Mouse (Mus musculus): ENCODE results near the gene Csnk1g1. TPM values are rescaled to one million over a fixed set of nuclear protein-coding genes. Genes with fewer than 3 reads are reported as not detected.

Gene Csnk1g1
- polyA plus RNA-seq, 1 experiment from 2014 or later, result 12.1 TPM

DNA sequence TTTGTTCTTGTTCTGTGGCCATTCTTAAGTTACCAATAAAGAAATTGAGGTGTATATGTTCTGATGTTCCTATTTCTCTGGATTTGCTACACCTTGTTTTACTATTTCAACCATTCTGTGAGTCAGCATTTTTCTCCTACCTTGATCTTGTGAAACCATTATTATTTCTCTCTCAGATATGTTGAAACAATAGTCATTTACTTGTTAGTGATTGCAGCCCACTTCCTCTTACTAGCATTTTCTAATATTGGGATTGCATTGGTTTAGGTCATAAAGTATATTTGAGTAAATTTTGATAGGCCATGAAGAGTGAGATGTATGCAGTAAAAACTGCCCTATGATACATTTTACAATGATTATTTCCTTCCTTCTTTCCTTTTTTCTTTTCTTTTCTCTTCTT, 19.7 kb downstream of the Csnk1g1 start:
- Histone ChIP-seq H3K27me3 (replicated peaks) (no peaks in the 10 kb centered on the region), H3K27ac (no peak overlapping the region), H3K9ac (no peak overlapping the region), H3K4me1 (replicated peaks) (no peaks in the 10 kb centered on the region), H3K36me3 (no peaks in the 10 kb centered on the region), H3K4me2 (replicated peaks) (no peak overlapping the region), H3K9me3 (no peaks in the 10 kb centered on the region), H3K4me3 (replicated peaks) (no peak overlapping the region)
- no peak for ATAC-seq

- Histone ChIP-seq H3K4me1 (replicated peaks) (no peaks in the 10 kb centered on the region), H3K9me3 (no peaks in the 10 kb centered on the region), H3K9ac (no peak overlapping the region), H3K4me2 (replicated peaks) (no peak overlapping the region), H3K27ac (no peak overlapping the region), H3K4me3 (replicated peaks) (no peak overlapping the region), H3K27me3 (replicated peaks) (no peaks in the 10 kb centered on the region), H3K36me3 (no peaks in the 10 kb centered on the region)
- no peak for ATAC-seq
Observed at GRCm38 (mm10) chr9:65929826-65930225, 21.1 kb downstream of the Csnk1g1 start.

DNA sequence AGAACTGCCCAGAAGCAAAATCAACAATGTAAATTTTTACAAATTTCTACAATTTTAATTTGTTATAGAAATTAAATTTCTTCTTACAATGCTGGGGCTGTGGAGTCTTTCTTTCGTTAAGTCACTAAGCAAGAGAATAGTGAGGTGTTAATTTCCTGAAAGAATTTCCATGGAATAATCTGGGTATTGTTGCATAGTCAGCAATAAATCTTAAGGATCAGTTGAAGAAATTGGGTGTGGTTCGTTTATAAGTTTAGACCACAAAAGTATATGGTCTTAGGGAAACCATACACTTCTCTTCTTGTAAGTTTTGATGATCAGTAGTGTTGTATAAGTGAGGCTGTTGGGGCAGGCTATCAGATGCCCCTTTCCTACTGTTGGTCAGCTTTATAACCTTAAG, 28.8 kb downstream of the Csnk1g1 start:
- H3K9ac ChIP-seq, result no peak overlapping the region
- no peak overlapping the region for H3K4me3 ChIP-seq (replicated peaks)
- H3K4me1 ChIP-seq (replicated peaks), result no peaks in the 10 kb centered on the region
- no peak overlapping the region for H3K27ac ChIP-seq
- 88% methylated on average over 2 of the region's 2 CpGs for WGBS
- H3K9me3 ChIP-seq, result no peaks in the 10 kb centered on the region
- no peaks in the 10 kb centered on the region for H3K36me3 ChIP-seq
- no peaks in the 10 kb centered on the region for H3K27me3 ChIP-seq (replicated peaks)
- no peak overlapping the region for H3K4me2 ChIP-seq (replicated peaks)
- ATAC-seq, result no peak

DNA sequence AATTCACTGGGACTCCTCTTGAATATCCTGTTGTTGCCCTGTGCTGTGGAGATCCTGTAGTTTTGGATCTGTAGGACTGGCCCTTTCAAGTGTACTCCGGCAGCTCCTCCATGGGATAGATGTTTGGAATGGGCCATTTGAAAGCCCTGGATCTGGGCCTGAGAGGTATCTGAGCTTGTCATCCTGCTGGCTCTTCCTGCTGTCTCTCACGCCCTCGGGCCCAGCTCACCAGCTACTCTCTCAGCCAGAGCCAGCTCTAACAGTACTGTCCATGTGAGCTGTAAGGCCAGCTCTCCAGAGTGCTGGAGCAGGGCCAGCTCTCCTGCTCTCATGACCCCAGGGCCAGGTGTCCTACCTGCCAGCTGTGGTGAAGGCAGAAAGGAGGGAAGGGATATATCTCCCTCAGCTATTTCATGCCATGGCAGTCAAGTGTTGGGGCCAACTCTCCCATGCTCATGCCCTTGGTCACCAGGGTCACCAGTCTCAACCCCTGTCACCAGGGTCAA, 42.4 kb downstream of the Csnk1g1 start:
- no peaks in the 10 kb centered on the region for H3K27me3 ChIP-seq (replicated peaks)
- H3K4me1 ChIP-seq (replicated peaks), result no peaks in the 10 kb centered on the region
- no peak overlapping the region for H3K27ac ChIP-seq
- 96% methylated on average over 3 of the region's 3 CpGs for WGBS
- H3K36me3 ChIP-seq, result no peaks in the 10 kb centered on the region
- no peak overlapping the region for H3K9ac ChIP-seq
- no peaks in the 10 kb centered on the region for H3K9me3 ChIP-seq
- H3K4me2 ChIP-seq (replicated peaks), result no peak overlapping the region
- ATAC-seq, result no peak
- H3K4me3 ChIP-seq (replicated peaks), result no peak overlapping the region

DNA sequence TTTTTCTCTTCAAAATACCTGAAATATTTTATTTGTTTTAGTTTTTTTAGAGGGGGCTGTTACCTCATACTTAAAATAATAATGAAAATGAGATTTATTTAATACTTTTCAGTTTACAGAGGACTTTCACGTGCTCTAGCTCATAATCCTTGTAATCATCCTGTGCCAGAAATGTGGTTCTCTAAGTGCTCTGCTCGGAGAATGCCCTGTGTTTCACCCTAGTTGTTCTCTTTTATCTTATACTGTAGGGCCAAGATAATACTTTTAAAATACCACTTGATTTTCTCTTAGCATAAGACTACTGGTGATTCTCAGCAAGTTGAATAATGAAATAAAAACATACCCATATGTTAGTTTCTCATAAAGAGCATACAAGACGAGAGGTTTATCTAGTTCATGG, 61.3 kb downstream of the Csnk1g1 start:
- no peak for ATAC-seq
- no peak overlapping the region for H3K27ac ChIP-seq
- H3K9me3 ChIP-seq, result no peaks in the 10 kb centered on the region
- no peak overlapping the region for H3K9ac ChIP-seq
- 75% methylated on average over 3 of the region's 3 CpGs for WGBS
- no peak overlapping the region for H3K4me3 ChIP-seq (replicated peaks)
- H3K4me1 ChIP-seq (replicated peaks), result no peaks in the 10 kb centered on the region
- no peaks in the 10 kb centered on the region for H3K27me3 ChIP-seq (replicated peaks)
- no peak overlapping the region for H3K4me2 ChIP-seq (replicated peaks)
- no peaks in the 10 kb centered on the region for H3K36me3 ChIP-seq

- Histone ChIP-seq H3K4me1 (replicated peaks) (no peaks in the 10 kb centered on the region), H3K4me2 (replicated peaks) (no peak overlapping the region), H3K27ac (no peak overlapping the region), H3K9ac (no peak overlapping the region), H3K36me3 (no peaks in the 10 kb centered on the region), H3K27me3 (replicated peaks) (no peaks in the 10 kb centered on the region), H3K4me3 (replicated peaks) (no peak overlapping the region), H3K9me3 (no peaks in the 10 kb centered on the region)
- 57% methylated on average over 2 of the region's 2 CpGs for WGBS
- ATAC-seq, result no peak
Observed at GRCm38 (mm10) chr9:65973206-65973605, 64.5 kb downstream of the Csnk1g1 start.

DNA sequence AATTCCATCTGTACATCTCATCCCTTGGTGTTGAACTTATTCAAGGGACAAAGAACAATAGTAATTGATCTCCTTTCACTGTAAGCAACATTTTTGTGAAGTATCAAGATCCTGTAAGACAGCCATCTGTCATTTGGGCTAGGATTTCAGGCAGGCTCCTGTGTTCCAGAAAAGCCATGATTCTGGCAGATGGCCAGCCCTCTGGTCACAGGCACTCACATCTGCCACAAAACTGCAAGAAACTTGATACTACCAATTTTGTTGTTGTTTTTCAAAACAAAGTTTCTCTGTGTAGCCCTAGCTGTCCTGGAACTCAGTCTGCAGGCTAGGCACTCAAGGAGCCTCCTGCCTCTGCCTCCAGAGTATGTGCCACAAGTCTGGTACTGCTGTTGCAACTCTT, 67.2 kb downstream of the Csnk1g1 start:
- no peaks in the 10 kb centered on the region for H3K9me3 ChIP-seq
- no peaks in the 10 kb centered on the region for H3K4me1 ChIP-seq (replicated peaks)
- no peak overlapping the region for H3K9ac ChIP-seq
- H3K27me3 ChIP-seq (replicated peaks), result no peaks in the 10 kb centered on the region
- no peak overlapping the region for H3K4me3 ChIP-seq (replicated peaks)
- H3K36me3 ChIP-seq, result no peaks in the 10 kb centered on the region
- no peak for ATAC-seq
- no peak overlapping the region for H3K4me2 ChIP-seq (replicated peaks)
- no peak overlapping the region for H3K27ac ChIP-seq

GRCm38 (mm10) chr9:65982841-65983240, 74.1 kb downstream of the Csnk1g1 start:
- H3K4me1 ChIP-seq (replicated peaks), result no peaks in the 10 kb centered on the region
- no peaks in the 10 kb centered on the region for H3K27me3 ChIP-seq (replicated peaks)
- H3K27ac ChIP-seq, result no peak overlapping the region
- H3K9ac ChIP-seq, result no peak overlapping the region
- H3K9me3 ChIP-seq, result no peaks in the 10 kb centered on the region
- no peak overlapping the region for H3K4me3 ChIP-seq (replicated peaks)
- no peaks in the 10 kb centered on the region for H3K36me3 ChIP-seq
- no peak overlapping the region for H3K4me2 ChIP-seq (replicated peaks)
- WGBS, result 97% methylated on average over 1 of the region's 1 CpGs
- no peak for ATAC-seq

DNA sequence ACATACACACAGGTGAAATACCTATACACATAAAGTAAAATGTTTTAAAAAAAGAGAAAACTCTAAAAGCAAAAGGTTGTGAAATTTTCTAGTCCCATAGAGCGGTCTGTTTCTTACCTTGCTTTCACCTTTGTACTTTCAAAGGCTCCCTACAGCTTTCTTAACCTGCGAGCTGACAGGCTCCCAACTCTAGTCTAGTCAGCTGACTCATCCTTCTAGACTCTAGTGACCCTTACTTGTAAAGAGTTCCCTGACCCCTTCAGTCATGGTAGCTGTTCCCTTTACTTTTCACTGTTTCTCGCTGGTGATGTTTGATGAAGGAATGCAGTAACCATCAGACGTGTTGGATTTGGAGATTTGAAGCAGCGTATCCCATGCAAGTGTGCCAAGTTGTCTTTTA, 78.3 kb downstream of the Csnk1g1 start:
- no peaks in the 10 kb centered on the region for H3K9me3 ChIP-seq
- H3K4me1 ChIP-seq (replicated peaks), result no peaks in the 10 kb centered on the region
- H3K4me3 ChIP-seq (replicated peaks), result no peak overlapping the region

DNA sequence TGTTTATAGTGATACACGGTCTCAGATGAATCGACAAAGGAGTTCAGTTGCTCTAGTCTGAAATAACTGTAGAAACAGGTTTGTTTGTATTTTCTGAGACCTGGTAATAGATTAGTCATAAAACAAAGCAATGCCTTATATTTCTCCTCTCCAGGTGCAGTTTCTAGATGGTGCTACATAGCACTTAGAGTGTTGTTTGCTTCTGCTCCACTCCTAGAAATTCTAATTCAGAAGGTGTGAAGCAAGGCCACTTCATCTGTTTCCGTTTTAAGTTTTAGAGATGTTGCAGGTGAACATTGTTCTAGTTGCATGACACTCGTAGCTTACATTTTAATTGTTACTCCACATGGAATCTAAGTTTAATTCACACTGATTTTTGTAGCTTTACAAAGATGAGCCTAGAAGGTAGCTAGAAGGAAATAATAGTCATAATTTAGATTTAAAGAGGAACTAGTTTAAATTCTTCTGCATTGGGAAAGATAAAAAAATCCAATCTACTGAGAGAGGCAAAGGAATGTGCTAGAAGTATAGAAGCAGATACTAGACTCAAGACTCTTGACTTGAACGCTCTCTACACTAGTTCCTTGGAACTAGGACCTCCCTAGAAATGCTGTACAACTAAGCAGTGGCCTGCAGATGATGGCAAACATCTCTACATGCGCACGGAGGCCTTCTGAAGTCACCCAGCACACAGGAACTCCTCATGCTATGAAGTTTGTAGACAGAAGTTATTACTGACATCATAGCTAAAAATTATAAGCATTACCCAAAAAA, 87.1 kb downstream of the Csnk1g1 start:
- 89% methylated on average over 7 of the region's 7 CpGs for WGBS

More for the DNA sequence above, 78.3 kb downstream of the Csnk1g1 start:
- Histone ChIP-seq H3K36me3 (no peaks in the 10 kb centered on the region), H3K4me2 (replicated peaks) (no peak overlapping the region), H3K27me3 (replicated peaks) (no peaks in the 10 kb centered on the region), H3K27ac (no peak overlapping the region), H3K9ac (no peak overlapping the region)
- WGBS, result 89% methylated on average over 5 of the region's 5 CpGs
- ATAC-seq, result no peak

GRCm38 (mm10) chr9:65998965-65999364, 90.2 kb downstream of the Csnk1g1 start:
- Histone ChIP-seq H3K9ac (no peak overlapping the region), H3K36me3 (no peaks in the 10 kb centered on the region), H3K27ac (no peak overlapping the region), H3K4me3 (replicated peaks) (no peak overlapping the region), H3K27me3 (replicated peaks) (no peaks in the 10 kb centered on the region), H3K4me2 (replicated peaks) (no peak overlapping the region), H3K4me1 (replicated peaks) (no peaks in the 10 kb centered on the region), H3K9me3 (no peaks in the 10 kb centered on the region)
- ATAC-seq, result no peak
- WGBS, result 67% methylated on average over 5 of the region's 5 CpGs

More for the DNA sequence above, 87.1 kb downstream of the Csnk1g1 start:
- Histone ChIP-seq H3K27ac (no peak overlapping the region), H3K9ac (no peak overlapping the region), H3K27me3 (replicated peaks) (no peaks in the 10 kb centered on the region), H3K4me3 (replicated peaks) (no peak overlapping the region), H3K9me3 (no peaks in the 10 kb centered on the region), H3K4me2 (replicated peaks) (no peak overlapping the region), H3K36me3 (no peaks in the 10 kb centered on the region), H3K4me1 (replicated peaks) (no peaks in the 10 kb centered on the region)
- ATAC-seq, result no peak

- Histone ChIP-seq H3K4me1 (replicated peaks) (no peaks in the 10 kb centered on the region), H3K4me3 (replicated peaks) (no peak overlapping the region), H3K27me3 (replicated peaks) (no peaks in the 10 kb centered on the region), H3K27ac (no peak overlapping the region), H3K36me3 (no peaks in the 10 kb centered on the region), H3K9me3 (no peaks in the 10 kb centered on the region), H3K4me2 (replicated peaks) (no peak overlapping the region), H3K9ac (no peak overlapping the region)
- WGBS, result 39% methylated on average over 4 of the region's 4 CpGs
- no peak for ATAC-seq
Observed at GRCm38 (mm10) chr9:66004380-66004779, 95.7 kb downstream of the Csnk1g1 start.

DNA sequence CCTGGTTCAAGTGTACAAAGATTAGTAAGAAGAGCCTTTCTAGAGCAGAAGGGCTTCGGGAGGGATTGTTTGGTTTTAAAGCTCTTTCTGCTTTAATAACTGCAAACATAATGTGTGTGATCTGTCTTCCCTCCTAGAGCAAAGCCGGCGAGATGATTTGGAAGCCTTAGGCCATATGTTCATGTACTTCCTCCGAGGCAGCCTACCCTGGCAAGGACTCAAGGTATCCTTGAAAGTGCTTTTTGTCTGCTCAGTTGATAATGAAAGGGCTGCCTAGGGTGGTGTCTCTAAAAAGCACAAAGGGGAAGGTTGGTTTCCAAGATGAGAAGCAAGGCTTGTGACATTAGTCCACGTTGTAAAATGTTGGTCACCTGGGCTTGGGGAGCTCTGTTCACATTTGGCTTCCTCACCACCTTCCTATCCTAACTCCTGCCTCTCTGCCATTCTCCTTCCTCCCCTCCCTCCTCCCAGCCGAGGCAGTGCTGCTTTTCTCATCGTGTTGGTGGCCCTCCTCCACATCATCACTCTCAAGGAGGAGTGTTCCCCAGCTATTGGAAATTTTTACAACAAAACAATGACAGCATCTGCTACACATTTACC, 99.0 kb downstream of the Csnk1g1 start:
- H3K4me3 ChIP-seq (replicated peaks), result no peak overlapping the region
- H3K4me2 ChIP-seq (replicated peaks), result no peak overlapping the region
- H3K27ac ChIP-seq, result no peak overlapping the region
- H3K27me3 ChIP-seq (replicated peaks), result no peaks in the 10 kb centered on the region
- no peaks in the 10 kb centered on the region for H3K4me1 ChIP-seq (replicated peaks)
- 79% methylated on average over 7 of the region's 7 CpGs for WGBS
- ATAC-seq, result no peak
- no peak overlapping the region for H3K9ac ChIP-seq
- no peaks in the 10 kb centered on the region for H3K9me3 ChIP-seq
- no peaks in the 10 kb centered on the region for H3K36me3 ChIP-seq
